Mouse (Mus musculus) gastrocnemius, postnatal 10 days (tissue): ENCODE results near the gene Fam228b. TPM values are rescaled to one million over a fixed set of nuclear protein-coding genes. Genes with fewer than 3 reads are reported as not detected.
"Not testable (repeated sequence)": the region's sequence is repeated elsewhere in the genome, so short reads cannot be mapped to it uniquely, and the experiment has no call there.

Source experiments
- DNase-seq: peaks from one replicate; pipeline ENCODE4 v3.0.0; 2021; ENCODE audit warnings: mixed read lengths
- long read RNA-seq, 2 experiments: library from polyadenylated mRNA; stranded (forward); transcript quantifications; one replicate each; pipeline ENCODE4 v2.0.0; 2021
- total RNA-seq, 2 experiments: library from RNA; stranded (reverse); gene quantifications; 2 replicates each; pipeline ENCODE4 v1.2.3; 2021

The Fam228b gene
- 1 to 10 TPM; 4.6 to 7.8 TPM for total RNA-seq
- long read RNA-seq, experiment 1, partial matches to known transcripts: 0 of 2 reads
- long read RNA-seq, experiment 1, other reads (novel, unspliced or antisense): 0 of 2 reads
- long read RNA-seq, experiment 2, partial matches to known transcripts: 0 of 1 reads
- long read RNA-seq, experiment 2, other reads (novel, unspliced or antisense): 1 of 1 reads

DNA sequence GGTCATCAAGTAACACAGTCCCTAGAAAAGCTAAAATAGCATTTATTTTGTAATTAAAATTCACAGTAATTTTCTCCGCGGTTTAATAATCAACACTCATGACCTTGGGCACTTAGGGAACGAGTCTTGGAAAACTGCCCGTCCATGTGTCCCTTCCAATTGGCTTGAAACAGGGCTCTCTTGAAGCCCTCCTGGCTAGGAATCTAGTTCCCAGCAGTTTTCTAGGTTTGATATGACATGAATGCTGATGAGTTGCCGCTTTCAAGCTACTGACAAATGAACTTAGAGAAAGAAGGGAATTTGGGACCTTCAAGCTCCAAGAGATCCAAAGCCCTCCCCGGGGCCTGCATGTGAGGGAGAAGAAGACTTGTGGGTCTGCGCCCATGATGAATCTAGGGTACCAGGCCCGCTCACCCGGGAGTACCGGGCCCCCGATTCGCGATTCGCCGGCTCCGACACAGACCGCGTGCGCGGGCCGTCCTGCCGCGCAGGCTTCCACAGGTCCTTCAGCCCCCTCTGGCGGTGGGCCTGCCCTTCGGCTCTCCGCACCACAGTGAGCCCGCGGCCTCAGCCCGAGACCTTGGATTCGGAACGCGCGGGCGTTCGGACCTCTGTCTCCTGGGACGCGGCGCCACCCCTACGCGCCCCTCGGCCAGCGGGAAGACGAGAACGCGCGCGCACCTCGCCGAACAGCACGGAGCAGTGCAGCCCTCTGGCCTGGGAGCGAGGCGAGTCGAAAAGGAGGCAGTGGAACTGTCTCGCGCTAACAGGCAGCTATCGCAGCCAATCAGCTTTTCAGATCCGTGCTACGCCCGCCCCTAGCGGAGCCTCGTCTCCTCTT is at the start of gene Fam228b, which contains the start of gene Pfn4:
Gene Fam228b (minus strand): TSS at position 776 of the 841 bp plus-strand sequence.
Gene Pfn4 (plus strand): TSS at position 531 of the 841 bp plus-strand sequence.
- DNase-seq: peak; percentile 96

DNA sequence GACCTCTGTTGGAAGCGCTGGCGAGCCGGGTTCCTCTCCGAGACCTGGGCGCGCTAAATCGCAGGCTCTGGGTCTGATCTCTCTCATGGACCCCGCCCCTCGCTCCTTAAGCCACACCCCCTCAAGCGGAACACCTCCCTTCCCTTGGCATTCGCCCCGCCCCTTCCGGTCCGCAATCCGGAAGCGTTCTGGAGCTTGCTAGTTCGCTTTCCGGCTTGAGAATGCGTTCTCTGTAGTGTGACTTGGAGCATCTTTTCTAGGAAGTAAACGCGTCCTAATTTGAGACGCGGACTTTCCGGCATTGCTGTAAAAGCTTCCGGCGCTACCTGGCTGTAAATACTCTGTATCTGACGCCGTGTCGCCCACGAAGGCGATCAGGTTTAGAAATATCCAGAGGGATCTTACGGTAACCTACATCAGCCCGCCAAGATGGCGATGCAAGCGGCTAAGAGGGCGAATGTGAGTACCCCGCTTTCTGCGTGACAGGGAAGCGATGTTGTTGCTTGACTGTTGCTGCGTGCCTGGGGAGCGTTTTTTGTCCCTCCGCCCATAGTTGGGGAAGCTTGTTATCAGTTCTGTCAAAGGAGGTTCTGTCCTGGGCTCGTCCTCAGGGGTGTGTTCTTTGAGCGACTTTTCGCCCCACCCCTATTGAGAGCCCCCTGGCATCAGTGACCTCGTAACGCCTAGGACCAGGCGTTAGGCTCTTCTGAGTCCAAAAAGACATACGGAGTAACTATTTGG is 48.5 kb upstream of the Fam228b start, which contains the start of gene Sf3b6:
Gene Sf3b6 (plus strand): TSS at position 184 of the 741 bp plus-strand sequence.
- peak; percentile 99 for DNase-seq

DNA sequence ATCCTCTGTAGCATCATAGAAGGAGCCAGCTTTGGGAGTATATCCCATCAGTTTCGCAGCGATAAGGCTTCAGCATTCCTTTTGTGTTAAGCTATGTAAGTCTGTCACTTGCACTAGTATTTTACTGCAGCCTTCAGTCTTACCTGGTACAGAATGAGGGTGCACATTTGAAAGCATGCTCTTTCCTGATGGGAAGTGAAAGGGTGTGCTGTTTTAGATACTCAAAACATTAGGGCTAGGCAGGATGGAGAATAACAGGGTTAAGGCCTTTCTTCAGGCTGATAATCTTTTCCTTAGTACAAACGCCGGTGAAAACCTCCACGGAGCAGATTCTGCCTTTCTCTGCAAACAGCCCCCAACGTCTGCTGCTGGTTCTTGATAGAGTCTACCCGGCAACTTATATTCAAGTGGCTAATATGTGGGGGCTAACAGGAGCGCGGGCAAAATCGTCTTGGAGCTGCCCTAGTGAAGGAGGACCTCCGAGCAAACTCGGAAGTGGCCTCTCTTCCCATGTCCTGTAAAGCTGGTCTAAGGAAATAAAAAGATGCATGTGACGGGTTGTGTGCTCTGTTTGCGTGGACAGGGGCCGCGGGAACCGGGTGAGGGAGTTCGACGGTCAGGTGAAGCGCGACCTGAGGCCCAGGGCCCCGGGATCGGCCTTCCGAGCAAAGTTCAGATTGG is 47.8 kb upstream of the Fam228b start:
- no peak for DNase-seq

DNA sequence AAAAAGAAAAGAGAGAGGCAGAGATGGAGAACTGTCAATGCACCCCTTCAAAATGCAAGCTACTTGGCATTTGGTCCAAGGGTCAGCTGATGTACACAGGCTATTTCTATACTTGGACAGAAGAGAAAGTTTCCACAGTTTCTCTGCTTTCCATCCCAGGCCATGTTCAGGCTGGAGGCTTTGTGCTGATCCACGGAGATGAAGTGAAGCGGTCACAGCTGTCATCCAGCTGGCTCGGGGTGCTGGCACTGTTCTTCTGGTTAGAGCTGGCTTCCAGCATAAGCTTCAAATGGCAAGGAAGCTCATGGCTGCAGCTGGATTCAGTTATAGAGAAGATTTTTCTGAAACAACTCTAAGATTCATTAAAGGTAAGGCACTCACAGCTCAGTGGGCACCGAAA is 44.6 kb upstream of the Fam228b start:
- DNase-seq: peak; percentile 66

DNA sequence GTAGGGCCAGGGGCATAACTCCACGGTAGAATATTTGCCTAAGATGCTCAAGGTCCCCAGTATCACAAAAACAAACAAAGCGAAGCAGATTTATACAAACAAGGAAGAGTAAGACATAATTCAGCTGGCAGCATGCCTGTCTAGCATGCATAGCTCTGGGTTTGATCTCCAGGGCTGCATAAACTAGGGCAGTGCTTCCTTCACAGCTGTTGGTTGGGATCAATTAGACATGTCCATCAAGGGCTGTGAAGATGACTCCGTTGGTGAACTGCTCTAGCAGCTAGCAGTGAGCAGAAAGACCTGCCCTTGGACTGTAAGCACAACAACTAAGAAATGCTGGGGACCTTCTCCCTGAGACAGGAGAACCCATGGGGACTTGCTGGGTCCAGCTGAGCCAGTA is 42.6 kb upstream of the Fam228b start:
- no peak for DNase-seq

DNA sequence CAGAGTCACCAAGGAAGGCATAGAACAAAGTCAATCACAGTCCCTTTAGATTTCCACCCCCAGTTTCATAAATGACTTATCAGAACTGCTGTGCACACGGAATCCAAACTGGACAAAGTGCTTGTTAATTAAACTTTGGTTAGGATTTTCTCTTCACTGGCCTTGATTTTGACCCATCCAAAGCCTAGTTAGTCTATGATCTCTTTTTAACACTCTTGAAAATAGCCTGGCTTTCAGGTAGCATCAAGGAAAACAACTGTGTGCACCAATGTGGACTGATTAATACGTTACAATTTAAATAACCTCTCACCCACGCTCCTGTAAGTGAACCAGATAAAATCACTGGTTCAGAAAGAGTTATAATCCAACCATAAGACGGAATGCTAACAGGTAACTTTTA is 42.0 kb upstream of the Fam228b start:
- no peak for DNase-seq

DNA sequence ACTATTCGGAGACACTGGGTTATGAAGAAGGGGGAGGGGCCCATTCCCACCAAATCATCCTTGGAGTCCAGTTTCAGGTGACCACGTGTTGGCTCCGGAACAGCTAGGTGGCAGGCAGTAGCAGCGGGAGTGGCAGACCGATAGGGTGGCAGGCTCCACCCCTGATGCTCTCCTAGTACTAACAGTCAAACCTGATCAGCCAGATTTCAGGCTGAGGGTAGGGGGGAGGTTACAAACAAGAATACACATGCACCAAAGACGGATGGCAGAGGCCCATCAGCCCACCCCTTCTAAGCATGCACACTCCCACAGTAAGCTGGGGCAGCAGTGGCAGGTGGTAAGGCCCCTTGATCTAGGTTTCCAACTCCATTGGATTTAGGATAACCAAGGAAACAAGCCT is 28.4 kb upstream of the Fam228b start:
- DNase-seq: not testable (repeated sequence)

DNA sequence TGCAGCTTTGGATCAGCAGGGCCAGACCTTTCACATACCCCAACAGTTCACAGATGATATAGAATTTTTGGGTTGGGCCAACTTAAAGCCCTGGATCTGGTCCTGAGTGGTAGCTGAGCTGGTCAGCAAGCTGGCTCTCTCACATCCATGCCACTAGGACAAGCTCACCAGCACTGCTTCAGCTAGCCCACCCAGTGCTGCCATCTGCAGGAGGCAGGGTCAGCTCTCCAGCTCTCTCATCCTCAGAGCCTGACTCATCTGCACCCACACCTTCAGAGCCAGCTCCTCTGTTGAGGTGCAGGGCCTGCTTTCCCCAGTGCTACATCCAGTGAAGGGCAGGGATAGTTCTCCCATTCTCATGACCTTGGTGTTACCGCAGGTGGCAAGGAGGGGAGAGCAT is 24.7 kb upstream of the Fam228b start:
- peak; percentile 27 for DNase-seq

DNA sequence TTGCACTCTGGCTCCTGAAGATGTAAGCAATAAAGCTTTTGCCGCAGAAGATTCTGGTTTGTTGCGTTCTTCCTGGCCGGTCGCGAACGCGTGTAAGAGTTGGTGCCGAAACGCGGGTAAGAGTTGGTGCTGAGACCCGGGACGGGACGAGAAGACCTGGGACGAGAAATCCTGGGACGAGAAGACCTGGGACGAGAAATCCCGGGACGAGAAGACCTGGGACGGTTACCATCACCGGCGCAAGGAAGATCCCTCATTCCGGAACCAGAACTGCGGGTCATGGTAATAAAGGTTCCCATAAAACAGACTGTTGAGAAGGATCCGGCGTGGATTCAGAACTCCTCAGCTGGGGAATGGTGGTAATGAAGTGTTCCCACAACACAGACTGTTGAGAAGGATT is 19.1 kb upstream of the Fam228b start:
- not testable (repeated sequence) for DNase-seq

DNA sequence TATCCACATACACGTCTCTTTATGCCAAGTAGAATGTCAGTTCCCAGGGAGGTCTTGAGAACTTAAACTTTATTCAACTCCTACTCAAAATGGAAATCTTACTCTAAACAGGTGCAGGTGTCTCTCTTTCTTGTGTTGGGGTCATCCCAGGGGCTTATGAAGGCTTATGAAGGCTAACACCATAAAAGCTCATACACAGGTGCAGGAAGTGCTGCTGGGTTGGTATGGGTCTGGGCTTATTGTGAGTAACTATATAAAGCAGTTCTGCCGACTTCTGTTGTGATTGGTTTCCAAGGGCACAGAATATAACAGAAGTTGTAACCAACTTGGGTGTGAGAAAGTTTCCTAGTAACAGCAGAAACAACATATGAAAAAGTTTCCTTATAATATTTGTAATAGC is 15.4 kb upstream of the Fam228b start:
- DNase-seq: no peak

DNA sequence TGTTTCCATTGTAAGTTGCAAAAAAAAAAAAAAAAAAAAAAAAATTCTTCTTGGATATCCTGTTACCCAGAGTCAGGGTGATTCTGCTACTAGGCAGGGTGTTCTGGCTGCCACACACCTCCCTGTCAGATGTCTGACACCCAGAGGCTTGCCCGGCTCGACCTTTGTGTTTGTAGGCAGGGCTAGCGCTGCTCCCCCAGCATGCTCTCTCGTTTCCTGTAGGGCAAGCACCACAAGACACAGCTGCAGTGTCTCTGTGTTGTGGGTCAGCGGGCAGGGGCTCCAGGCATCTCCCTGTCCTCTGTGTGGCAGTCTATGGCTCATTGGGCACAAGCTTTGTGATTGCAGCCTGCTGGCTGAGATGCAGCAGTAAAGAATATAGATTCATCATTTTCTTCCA is 14.5 kb upstream of the Fam228b start:
- no peak for DNase-seq

DNA sequence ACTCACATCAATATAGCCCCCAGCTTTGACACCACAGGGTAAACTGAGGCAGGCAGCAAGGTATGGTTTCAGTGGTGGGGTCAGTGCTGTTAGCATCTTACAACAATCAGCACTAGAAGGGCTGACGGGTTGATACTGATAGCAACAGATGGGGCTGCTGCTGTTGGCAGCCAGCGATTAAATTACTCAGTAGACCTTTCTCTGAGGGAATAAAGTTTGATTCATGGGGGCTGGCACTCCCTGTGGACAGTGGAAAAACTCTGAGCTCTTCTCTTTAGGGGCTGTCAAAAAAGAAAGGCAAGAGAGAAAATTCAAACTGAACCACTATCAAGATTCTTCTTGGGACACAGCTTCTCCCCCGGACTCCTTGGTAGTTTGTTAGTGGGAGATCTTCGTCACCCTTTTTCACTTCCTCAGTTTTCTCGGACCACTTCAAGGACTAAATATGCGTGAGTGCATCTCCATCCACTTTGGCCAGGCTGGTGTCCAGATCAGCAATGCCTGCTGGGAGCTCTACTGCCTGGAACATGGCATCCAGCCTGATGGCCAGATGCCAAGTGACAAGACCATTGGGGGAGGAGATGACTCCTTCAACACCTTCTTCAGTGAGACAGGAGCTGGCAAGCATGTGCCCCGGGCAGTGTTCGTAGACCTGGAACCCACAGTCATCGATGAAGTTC is 12.8 kb upstream of the Fam228b start:
- not testable (repeated sequence) for DNase-seq

DNA sequence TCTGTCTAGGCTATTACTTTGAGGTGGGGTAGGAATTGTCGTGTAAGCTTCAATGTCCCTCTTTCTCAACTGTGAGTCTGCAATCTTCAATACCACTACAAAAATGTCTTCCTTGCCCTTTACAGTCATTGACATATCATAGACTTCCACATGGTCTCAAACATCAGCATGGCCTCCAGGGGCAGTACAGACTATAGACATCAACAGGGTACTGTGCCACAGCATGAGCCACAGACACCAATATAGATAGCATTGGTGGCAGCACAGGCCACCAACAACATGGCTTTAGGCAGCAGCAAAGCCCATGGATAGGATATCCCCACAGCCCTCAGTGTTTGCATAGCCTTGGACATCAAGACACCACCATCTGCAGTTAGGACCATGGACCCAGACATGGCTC is 12.2 kb upstream of the Fam228b start:
- no peak for DNase-seq

DNA sequence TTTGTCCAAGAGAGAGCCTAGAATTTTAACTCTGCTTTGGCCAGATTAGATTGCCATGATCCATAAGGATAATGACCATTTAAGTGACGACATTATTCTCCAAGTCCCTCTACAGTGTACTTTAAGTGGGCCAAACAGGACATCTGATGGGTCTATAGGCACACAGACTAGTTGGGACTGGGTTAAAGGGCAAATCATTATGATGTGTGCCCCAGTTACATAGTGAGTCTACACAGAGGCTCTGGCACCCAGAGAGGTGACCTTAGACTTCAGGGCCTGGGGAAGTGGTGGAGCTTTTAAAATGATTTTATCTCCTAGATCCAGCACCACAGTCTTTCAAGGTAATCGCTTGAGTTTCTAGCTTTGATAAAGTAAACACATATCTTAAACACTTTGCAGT is 11.2 kb upstream of the Fam228b start:
- DNase-seq: no peak

DNA sequence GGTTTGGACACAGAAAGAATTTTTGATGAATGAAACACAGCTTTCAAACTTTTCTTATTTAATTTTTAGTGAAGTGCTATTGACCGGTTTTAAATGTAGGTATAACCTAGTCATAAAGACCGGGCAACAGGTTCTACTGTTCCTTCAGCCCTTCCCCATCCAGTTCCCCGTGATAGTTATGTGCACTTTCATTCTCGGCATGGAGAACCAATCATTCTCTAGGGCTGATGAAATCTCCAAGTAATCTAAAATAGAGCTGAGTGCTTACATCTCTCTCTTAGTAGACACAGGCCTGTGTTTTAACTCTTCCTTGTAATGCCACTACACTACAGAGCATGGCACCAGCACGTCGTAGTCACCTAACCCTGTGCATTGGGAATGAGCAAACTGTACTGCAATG is 8.7 kb upstream of the Fam228b start:
- DNase-seq: no peak

DNA sequence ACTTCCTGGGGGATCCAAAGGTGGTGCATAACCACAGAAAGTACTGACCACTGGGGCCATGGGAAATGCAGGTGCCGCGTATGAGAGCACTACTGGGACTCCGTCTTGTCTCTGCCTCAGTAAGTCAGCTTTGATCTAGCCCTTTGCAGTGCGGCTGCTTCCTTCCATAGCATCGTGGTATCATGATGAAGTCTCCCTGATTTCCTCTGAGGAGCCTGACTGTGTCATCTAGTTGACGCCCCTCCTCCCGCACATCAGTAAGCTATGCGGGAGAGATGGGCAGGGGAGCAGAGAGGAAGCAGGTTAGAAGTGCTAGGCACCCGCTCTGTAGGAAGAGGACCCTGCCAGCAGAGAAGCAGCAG is 6.5 kb upstream of the Fam228b start:
- no peak for DNase-seq

DNA sequence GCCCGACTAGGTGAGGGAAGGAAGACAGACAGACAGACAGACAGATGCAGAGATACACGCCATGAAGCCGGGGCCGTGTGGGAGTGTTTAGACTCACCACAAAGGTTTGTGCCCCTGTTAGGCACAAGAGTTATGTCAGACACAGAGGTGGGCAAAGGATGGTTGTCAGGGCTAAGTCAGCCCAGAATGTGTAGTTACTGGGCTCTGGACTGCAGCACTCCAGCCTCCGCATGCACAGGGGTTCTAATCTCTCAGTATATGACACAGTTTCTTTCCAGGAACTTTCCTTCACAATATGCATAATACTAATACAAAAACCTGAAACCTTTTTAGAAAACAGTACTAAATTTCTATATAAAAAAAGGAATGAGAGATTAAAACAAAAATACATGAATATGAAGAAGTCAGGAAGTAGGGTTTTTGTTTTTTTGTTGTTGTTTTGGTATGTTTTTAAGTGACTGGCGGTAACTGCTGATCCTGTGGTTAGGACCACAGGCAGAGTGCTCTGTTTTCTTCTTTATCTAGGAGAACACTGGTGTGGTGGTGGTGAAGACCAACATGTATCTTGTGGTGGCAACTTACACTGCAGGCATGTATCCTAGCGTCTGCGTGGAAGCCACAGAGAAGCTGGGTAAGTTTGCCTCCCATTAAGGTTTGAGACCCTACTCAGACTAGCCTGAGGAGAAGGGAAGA is 6.0 kb upstream of the Fam228b start:
- no peak for DNase-seq

DNA sequence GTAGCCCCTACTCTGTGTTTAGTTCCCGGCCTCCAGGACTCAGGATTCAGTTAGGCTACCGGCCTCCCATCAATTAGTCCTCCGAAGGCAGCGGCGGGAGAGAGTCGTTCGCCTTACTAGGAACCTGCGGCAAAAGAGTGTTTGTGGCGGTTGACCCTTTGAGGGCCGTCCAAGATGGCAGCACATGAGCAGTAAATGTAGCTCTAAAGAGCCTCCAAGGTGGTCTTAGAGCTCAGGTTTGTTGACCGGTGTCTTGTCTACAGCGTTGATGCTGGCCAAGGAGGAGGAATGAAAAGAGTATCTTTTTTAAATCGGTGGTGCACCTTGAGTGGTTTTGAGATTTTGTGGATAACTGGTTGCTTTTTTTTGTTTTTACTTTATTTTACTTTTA is 261 bp upstream of the Fam228b start:
- no peak for DNase-seq

DNA sequence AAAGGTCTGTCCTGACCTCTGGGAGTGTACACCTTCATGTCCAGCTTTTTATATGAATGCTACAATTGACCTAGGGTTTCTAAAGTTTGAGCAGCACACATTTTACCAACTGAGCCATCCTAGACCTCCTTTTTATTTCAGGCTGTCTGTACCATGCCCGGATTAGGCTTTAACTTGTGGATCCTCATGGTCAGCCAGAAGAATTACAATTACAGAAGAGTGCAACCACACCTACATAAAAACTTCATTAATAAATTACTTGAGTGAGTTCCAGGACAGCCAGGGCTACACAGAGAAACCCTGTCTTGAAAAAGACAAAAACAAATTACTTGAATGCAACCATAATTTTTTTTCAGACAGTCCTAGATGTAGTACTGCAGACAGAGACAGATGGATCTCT is 12.0 kb downstream of the Fam228b start:
- DNase-seq: no peak

DNA sequence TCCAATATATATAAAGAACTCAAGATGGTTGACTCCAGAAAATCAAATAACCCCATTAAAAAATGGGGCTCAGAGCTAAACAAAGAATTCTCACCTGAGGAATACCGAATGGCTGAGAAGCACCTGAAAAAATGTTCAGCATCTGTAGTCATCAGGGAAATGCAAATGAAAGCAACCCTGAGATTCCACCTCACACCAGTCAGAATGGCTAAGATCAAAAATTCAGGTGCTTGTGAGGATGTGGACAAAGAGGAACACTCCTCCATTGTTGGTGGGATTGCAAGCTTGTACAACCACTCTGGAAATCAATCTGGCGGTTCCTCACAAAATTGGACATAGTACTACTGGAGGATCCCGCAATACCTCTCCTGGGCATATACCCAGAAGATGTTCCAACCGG is 14.6 kb downstream of the Fam228b start:
- DNase-seq: not testable (repeated sequence)

DNA sequence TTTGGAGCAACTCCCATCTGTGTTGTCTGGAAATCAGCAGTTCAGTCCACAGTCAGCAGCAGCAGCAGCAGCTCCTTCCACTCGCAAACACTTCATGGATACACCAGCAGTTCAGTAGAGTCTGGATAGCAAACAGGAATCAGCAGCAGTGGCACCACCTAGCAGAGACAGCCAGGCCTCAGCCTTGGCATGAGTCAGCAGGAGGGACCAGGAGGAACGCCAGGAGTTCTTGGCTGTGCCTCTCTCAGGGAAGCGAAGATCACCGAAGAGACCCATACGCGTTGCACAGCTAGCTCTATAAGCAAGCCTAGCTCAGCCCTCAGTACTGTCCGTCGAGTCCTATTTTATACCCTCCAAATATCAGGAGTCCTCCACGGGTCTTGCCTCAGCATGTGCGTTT is 24.6 kb downstream of the Fam228b start:
- peak; percentile 31 for DNase-seq
